Mouse (Mus musculus): ENCODE measurements around the gene Cops8.

Cops8 gene

DNA sequence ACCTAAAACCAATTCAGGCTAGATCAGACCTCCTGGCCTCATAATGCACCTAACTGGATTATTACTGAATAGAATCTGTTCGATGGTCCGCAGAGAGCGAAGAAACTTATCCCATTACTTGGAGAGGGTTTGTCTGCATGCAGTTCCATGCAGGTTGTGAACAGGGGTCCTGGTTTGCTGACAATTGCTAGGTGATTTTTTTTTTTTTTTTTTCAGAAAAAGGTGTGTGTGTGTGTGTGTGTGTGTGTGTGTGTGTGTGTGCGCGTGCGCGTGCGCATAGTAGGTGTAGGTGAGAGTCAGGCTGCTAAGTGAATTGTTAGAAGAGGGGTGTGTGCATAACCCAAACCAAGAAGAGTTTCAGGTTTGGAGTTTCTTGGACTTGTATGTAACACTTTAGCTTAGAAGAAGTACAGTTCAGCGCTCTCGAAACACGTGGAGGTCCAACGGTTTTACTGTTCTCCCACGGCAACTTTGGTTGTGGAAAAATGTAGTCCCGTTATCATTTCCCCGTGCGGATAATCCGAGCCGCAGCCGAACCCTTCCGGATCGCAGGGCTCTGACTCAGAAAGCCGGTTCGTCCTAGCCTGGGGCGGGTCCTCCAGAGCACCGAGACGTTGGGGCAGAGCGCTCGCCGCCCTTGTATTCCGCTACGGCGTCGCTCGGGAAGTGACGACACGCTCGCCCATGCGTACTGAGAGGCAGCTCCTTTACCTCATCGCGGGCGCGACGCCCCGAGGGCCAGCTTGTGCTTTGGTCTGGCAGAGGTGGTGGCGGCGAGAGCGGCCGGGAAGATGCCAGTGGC is at the start of gene Cops8:
Gene Cops8, plus strand, starts transcription at position 223 of the 802 bp plus-strand sequence.
- in situ Hi-C loops (cut with MboI; ENCODE audit: low sequenced_read_pairs) = no loop called here

- in situ Hi-C loops (cut with MboI; ENCODE audit: low sequenced_read_pairs) = no loop called here
These were observed 45.6 kb upstream of the Cops8 start for GRCm38 (mm10) chr1:90557140-90557539.

GRCm38 (mm10) chr1:90560942-90561726 is 41.6 kb upstream of the Cops8 start:
- in situ Hi-C loops (cut with MboI; ENCODE audit: low sequenced_read_pairs) = no loop called here

GRCm38 (mm10) chr1:90563945-90564344 is 38.8 kb upstream of the Cops8 start:
- in situ Hi-C loops (cut with MboI; ENCODE audit: low sequenced_read_pairs) = no loop called here

GRCm38 (mm10) chr1:90566664-90567440 is 35.9 kb upstream of the Cops8 start:
- in situ Hi-C loops (cut with MboI; ENCODE audit: low sequenced_read_pairs) = no loop called here

DNA sequence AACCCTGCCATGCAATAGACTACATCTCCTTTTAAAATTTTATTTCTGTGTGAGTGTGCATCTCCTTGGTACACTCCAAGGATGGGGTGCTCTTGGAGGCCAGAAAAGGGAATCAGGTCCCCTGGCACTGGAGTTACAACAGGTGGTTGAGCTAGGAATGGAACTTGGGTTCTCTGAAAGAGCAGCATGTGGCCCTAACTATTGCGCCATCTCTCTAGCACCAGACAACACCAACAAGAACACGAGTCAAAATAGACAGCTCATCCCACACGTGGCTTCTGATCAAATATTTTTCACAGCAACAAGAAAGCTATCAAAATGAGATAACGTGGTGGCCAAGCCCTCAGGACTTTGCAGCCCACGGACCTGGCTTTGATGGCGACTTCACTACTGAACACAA is 28.9 kb upstream of the Cops8 start:
- in situ Hi-C loops (cut with MboI; ENCODE audit: low sequenced_read_pairs) = no loop called here

DNA sequence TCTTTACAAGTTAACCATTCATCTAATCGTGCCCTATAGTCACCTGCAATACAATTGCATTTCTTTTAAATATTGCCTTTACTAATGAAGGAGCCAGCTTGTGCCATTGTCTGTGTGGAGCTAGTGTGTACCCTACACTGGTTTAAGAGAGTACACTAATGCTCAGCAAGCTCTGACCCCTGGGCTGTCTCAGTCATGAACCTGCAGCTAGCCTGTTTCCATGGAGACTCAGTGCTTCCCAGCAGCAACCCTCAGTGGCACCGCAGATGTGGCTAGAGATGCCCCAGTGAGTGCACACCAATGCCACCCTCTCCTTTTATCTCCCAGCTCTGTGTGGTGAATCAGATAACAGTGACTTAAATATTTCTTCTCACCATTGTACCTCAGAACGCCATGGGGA is 27.9 kb upstream of the Cops8 start:
- in situ Hi-C loops (cut with MboI; ENCODE audit: low sequenced_read_pairs) = no loop called here

DNA sequence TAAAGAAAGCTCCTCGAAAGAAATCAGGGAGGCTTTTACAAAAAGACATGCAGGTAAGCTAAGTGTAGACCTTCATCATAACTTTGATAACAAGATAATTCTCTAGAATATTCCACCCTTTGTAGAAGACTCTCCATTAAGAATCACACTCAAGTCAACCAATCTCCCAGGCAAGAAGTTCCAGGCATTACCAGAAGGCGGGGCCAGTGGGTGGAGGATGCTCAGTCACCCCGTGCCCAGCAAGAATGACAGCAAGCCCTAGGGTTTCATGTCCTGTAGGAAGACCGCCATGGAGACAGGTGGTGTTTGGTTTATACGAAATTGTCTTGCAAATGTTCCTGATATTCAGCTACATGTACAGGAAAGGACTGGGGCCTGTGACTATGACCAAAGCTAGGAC is 25.4 kb upstream of the Cops8 start:
- in situ Hi-C loops (cut with MboI; ENCODE audit: low sequenced_read_pairs) = no loop called here

DNA sequence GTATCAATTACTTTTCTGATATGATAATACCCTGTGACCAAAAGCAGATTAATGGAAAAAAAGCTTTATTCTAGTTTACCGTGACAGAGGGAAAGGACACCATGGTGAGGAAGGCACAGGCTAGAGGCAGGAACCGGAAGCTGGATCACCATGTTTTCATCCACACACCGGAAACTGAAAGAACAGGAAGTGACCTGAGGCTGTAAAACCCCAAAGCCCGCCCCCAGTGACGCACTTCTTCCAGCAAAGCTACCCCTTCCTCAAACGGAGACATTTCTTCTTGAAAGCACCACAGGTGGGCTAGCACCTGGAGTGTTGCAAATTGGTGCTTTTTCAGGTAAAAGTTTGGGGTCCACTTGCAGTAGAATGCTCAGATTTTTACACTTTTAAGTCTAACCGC is 20.1 kb upstream of the Cops8 start:
- in situ Hi-C loops (cut with MboI; ENCODE audit: low sequenced_read_pairs) = no loop called here

DNA sequence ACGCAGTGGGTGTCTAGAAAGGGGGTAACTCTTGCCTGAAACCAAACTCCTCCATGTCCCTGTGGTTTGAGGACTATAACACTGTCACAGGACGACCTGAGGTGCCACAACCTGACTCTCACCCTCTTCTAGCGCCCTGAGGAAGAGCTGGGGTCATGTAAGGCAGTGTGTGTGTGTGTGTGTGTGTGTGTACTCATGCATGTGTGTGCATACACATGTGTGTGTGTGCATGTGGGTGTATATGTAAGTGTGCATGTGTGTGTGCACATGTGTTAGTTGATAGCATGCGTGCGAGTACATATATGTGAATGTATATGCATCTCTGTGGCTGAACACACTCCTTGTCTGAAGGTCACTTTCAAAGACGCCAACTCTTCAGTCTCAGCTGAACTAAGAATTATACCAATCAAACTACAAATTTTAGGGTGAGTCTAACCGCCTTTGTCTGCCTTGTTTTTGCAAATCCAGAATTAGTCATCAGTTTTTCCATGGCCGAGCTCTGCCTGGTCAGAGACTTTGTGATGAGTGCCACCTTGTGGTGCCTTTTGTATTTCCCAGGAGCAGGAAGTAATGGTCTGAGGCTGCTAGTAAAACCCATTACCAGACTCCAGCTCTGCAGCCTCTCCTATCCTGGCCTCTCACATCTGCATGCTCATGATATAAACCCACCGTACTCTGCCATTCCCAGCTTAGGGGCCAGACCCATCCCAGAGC is 14.6 kb upstream of the Cops8 start:
- in situ Hi-C loops (cut with MboI; ENCODE audit: low sequenced_read_pairs) = no loop called here

DNA sequence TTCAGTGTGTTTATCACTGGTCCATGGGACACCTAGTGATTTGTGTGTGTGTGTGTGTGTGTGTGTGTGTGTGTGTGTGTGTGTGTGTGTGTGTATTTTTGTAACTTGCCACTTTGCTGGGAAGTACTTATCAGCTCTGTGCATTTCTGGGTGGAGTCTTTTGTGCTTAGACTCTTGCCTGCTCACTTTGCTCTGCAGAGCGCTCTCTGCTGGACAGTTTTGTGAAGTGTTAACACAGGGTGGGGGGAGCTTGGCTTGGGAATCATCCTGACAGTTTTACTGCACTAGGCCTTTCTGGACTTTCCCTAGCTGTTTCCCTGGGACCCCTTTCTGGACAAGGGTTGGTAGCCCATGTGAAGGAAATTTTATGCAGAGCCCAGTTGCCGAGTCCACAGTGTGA is 12.0 kb upstream of the Cops8 start:
- in situ Hi-C loops (cut with MboI; ENCODE audit: low sequenced_read_pairs) = loop anchor here (5.0 kb wide), 1 partner anchor 538 kb away; no protein-coding TSS in a partner anchor

DNA sequence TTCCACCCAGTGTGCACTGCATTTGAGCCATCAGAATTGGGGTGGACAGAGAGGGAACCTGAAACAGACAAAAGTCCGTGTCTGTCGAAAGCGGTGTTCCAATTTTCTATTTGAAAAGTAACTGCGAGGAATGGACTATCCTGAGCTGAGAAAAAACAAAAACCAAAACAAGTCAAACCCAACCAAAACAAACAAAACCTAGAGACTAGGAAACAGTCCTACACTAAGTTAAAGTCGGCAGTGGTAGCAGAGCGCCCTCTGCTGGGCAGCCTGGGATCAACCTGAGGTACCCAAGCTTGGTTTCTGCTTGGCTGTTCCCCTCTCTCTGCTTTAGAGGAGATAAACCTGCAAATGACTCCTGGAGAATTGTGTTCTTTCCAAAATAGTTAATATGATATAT is 10.0 kb upstream of the Cops8 start:
- in situ Hi-C loops (cut with MboI; ENCODE audit: low sequenced_read_pairs) = loop anchor here (5.0 kb wide), 1 partner anchor 540 kb away; no protein-coding TSS in a partner anchor

DNA sequence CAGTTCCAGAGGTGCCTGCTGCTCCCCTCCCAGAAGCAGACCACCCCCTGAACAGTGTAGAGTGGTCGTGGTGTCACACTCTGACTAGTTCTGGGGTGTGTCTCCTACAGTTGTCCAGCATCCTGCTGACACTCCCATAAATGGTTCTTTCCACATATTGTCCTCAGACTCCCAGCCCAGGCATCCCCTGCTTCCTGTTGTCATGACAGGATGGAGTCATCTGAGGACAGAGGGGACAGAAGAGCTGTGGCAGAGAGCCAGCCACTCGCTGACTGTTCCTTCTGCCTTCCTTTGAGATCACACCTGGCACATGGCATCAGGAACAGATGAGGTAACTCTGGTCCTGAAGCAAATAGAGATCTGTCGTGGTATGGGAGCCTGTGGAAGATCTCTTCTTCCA is 3.6 kb upstream of the Cops8 start:
- in situ Hi-C loops (cut with MboI; ENCODE audit: low sequenced_read_pairs) = no loop called here

GRCm38 (mm10) chr1:90601096-90601495 is 1.7 kb upstream of the Cops8 start:
- in situ Hi-C loops (cut with MboI; ENCODE audit: low sequenced_read_pairs) = no loop called here

GRCm38 (mm10) chr1:90603561-90603887 is 743 bp downstream of the Cops8 start:
- in situ Hi-C loops (cut with MboI; ENCODE audit: low sequenced_read_pairs) = no loop called here

DNA sequence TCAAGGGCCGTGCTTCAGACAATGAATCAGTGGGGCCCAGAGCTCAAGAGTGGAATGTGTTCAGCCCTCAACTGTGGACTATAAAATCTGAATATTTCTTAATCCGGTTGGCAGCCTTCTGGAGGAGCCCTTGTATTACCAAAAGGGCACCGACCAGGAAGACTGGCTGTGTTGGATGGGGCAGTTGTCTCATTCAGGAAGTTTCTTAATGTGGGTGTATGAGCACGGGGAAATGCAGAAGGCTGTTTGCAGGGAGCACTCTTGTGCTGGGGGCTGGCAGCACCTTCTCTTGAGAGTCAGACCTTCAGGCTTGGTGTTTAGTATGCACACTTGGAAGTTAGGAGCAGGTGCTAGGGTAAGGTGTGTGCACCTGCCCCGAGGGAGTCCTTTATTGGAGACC is 6.6 kb downstream of the Cops8 start:
- in situ Hi-C loops (cut with MboI; ENCODE audit: low sequenced_read_pairs) = no loop called here

DNA sequence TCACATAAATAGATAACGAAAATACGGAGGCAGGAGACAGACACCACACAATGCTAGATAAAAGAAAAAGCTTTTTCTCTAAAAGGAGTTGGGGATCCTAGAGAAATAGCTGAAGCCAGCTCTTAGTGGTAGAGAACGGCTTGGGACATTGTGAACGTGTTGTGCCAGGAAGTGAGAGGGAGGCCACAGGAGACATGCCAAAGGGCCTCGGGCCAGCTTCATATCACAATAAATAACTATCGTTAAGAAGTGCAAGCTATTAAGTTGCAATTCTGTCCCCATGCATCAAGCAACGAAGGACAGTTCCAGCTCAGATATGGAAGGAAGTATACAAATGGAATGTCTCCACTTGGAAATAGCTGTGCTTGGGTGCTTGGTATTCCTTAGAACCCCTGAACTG is 14.5 kb downstream of the Cops8 start:
- in situ Hi-C loops (cut with MboI; ENCODE audit: low sequenced_read_pairs) = no loop called here

GRCm38 (mm10) chr1:90633415-90634030 is 30.7 kb downstream of the Cops8 start:
- in situ Hi-C loops (cut with MboI; ENCODE audit: low sequenced_read_pairs) = no loop called here

DNA sequence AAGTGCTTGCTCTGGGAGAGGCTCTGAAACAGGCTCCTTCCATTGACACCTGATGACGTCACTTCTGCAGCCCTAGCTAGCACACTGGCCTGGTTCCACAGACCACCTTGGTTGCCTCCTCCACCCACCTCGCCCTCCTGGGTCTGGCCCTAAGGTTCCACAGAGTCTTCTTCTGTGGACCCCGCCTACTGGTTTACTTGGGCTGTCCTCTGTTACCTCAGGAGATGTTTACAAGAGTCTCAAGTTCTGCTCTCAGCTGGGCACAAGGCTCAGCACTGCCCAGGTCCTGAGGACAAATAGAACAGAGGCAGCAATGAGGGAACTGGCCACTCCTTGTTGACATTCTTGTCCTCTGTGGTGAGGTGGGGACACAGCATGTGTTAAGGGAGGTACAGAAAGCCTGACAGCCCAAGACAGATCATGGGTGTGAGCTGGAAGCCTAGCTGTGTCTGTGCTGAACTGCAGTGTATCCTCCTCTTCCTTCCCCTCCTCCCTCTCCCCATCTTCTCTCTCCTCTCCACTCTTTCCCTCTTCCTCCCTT is 31.5 kb downstream of the Cops8 start:
- in situ Hi-C loops (cut with MboI; ENCODE audit: low sequenced_read_pairs) = no loop called here

DNA sequence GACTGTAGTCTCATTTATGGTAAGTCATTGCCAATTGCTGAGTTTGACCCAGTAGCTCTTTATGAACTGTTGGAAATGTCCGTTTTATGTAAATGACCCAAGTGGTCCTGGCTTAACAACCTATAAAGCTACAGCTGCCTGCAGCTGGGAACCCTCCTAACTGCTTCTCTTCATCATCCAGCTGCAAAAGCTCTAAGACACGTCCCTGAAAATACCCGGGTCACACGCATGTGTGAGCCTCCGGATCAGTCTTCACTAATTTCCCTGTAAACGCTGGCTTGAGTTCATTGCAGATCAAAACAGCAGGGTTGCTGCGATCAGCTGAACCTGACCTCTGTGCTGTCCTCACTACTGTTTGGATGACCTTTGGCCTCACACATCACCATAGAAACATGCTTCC is 35.6 kb downstream of the Cops8 start:
- in situ Hi-C loops (cut with MboI; ENCODE audit: low sequenced_read_pairs) = no loop called here

All from CH12F3 (cell line).